Mouse (Mus musculus): ENCODE measurements around the gene Ssbp3.

Ssbp3 gene

GRCm38 (mm10) chr4:106959506-106960302, 49.2 kb downstream of the Ssbp3 start:
- no peak for DNase-seq (ENCODE audit: low spot score)

- DNase-seq (ENCODE audit: low spot score): no peak
These were observed 50.0 kb downstream of the Ssbp3 start for GRCm38 (mm10) chr4:106960476-106960875.

- no peak for DNase-seq (ENCODE audit: low spot score)
These were observed 50.8 kb downstream of the Ssbp3 start for GRCm38 (mm10) chr4:106961321-106961720.

- DNase-seq (ENCODE audit: low spot score): no peak
These were observed 53.9 kb downstream of the Ssbp3 start for GRCm38 (mm10) chr4:106964356-106964755.

- no peak for DNase-seq (ENCODE audit: low spot score)
These were observed 54.5 kb downstream of the Ssbp3 start for GRCm38 (mm10) chr4:106964996-106965395.

GRCm38 (mm10) chr4:106966443-106966842, 55.9 kb downstream of the Ssbp3 start:
- DNase-seq (ENCODE audit: low spot score): no peak

GRCm38 (mm10) chr4:106968910-106969309, 58.4 kb downstream of the Ssbp3 start:
- DNase-seq (ENCODE audit: low spot score): no peak

- DNase-seq (ENCODE audit: low spot score): no peak
These were observed 60.3 kb downstream of the Ssbp3 start for GRCm38 (mm10) chr4:106970786-106971185.

- DNase-seq (ENCODE audit: low spot score): no peak
These were observed 61.6 kb downstream of the Ssbp3 start for GRCm38 (mm10) chr4:106972061-106972460.

GRCm38 (mm10) chr4:106972461-106973384, 62.2 kb downstream of the Ssbp3 start:
- DNase-seq (ENCODE audit: low spot score): no peak

- DNase-seq (ENCODE audit: low spot score): no peak
These were observed 64.8 kb downstream of the Ssbp3 start for GRCm38 (mm10) chr4:106975324-106975723.

- DNase-seq (ENCODE audit: low spot score): no peak
These were observed 65.4 kb downstream of the Ssbp3 start for GRCm38 (mm10) chr4:106975890-106976289.

- DNase-seq (ENCODE audit: low spot score): no peak
These were observed 66.1 kb downstream of the Ssbp3 start for GRCm38 (mm10) chr4:106976576-106976975.

GRCm38 (mm10) chr4:106977218-106977651, 66.7 kb downstream of the Ssbp3 start:
- DNase-seq (ENCODE audit: low spot score): no peak

- DNase-seq (ENCODE audit: low spot score): no peak
These were observed 67.9 kb downstream of the Ssbp3 start for GRCm38 (mm10) chr4:106978376-106978775.

GRCm38 (mm10) chr4:106980669-106981068, 70.2 kb downstream of the Ssbp3 start:
- no peak for DNase-seq (ENCODE audit: low spot score)

- no peak for DNase-seq (ENCODE audit: low spot score)
These were observed 71.0 kb downstream of the Ssbp3 start for GRCm38 (mm10) chr4:106981385-106982103.

- DNase-seq (ENCODE audit: low spot score): no peak
These were observed 72.0 kb downstream of the Ssbp3 start for GRCm38 (mm10) chr4:106982344-106983121.

GRCm38 (mm10) chr4:106983908-106984515, 73.5 kb downstream of the Ssbp3 start:
- DNase-seq (ENCODE audit: low spot score): no peak

- DNase-seq (ENCODE audit: low spot score): no peak
These were observed 74.8 kb downstream of the Ssbp3 start for GRCm38 (mm10) chr4:106985289-106985688.

Data from left cerebral cortex, adult 11 months (tissue).